Mouse (Mus musculus) forebrain, embryonic 11.5 days (tissue): ENCODE measurements at regions not wholly inside any gene's neighbourhood (a gene's known extent, or its start where the extent isn't known, plus 50 kb on each side); places are given as distances from the start of the nearest gene placed in this dataset.

Experiments
- ATAC-seq: fragments of 200-750 bp; cut with Nextera tagmentation; replicated peaks from 2 replicates; pipeline ENCODE4 v1.8.0; 2017; ENCODE audit warnings: moderate TSS enrichment; ENCODE audit not compliant: low FRiP score
- DNase-seq: peaks from one replicate; pipeline ENCODE4 v3.0.0-alpha.2; 2017; ENCODE audit warnings: low spot score
- H3K27ac ChIP-seq: fragments of 300-500 bp; sonication (generic); 2 replicates; pipeline ENCODE4 v1.5.1; 2014; ENCODE audit warnings: low read depth, low read length
- H3K27me3 ChIP-seq: fragments of 300-500 bp; sonication (generic); 2 replicates; pipeline ENCODE4 v1.6.1; 2014; ENCODE audit warnings: mild to moderate bottlenecking, low read length, mixed read lengths; ENCODE audit not compliant: control insufficient read depth, insufficient read depth
- H3K36me3 ChIP-seq: fragments of 300-500 bp; sonication (generic); 2 replicates; pipeline ENCODE4 v1.6.1; 2014; ENCODE audit warnings: mild to moderate bottlenecking, low read length, moderate library complexity, mixed read lengths; ENCODE audit not compliant: control insufficient read depth, insufficient read depth
- H3K4me1 ChIP-seq: fragments of 300-500 bp; sonication (generic); replicated peaks from 2 replicates; pipeline ENCODE4 v1.6.1; 2014; ENCODE audit warnings: low read length, mixed read lengths; ENCODE audit not compliant: control insufficient read depth, insufficient read depth
- H3K4me2 ChIP-seq: fragments of 300-500 bp; sonication (generic); 2 replicates; pipeline ENCODE4 v1.6.1; 2014; ENCODE audit warnings: low read depth, mild to moderate bottlenecking, low read length, moderate library complexity, mixed read lengths; ENCODE audit not compliant: severe bottlenecking
- H3K4me3 ChIP-seq: fragments of 300-500 bp; sonication (generic); 2 replicates; pipeline ENCODE4 v1.5.1; 2014; ENCODE audit warnings: low read depth, low read length
- H3K9ac ChIP-seq: fragments of 300-500 bp; sonication (generic); 2 replicates; pipeline ENCODE4 v1.6.1; 2014; ENCODE audit warnings: low read length
- H3K9me3 ChIP-seq: fragments of 300-500 bp; sonication (generic); 2 replicates; pipeline ENCODE4 v1.6.1; 2016; ENCODE audit warnings: low read length, mixed read lengths; ENCODE audit not compliant: control insufficient read depth
- WGBS: fragments of 180-500 bp; shearing (Covaris S2); extraction: QIAGEN DNeasy Blood & Tissue Kit; methylation state at CpG from one replicate; pipeline ENCODE4 v1.1.7; 2014; 5-methylcytosine and 5-hydroxymethylcytosine counted together

GRCm38 (mm10) chr3:115801581-115802200 is 85.9 kb upstream of the Dph5 start:
- WGBS: 77% methylated on average over 5 of the region's 5 CpGs
- Histone ChIP-seq H3K4me1 (no peaks in the 10 kb centered on the region), H3K27ac (no peak overlapping the region), H3K9me3 (no peaks in the 10 kb centered on the region), H3K9ac (no peak overlapping the region), H3K36me3 (no peaks in the 10 kb centered on the region), H3K4me2 (no peak overlapping the region), H3K27me3 (no peaks in the 10 kb centered on the region), H3K4me3 (no peak overlapping the region)
- DNase-seq (no peak), ATAC-seq (no peak)

- Histone ChIP-seq H3K9me3 (no peaks in the 10 kb centered on the region), H3K36me3 (no peaks in the 10 kb centered on the region), H3K4me3 (no peak overlapping the region), H3K9ac (no peak overlapping the region), H3K27ac (no peak overlapping the region), H3K27me3 (no peaks in the 10 kb centered on the region), H3K4me2 (no peak overlapping the region), H3K4me1 (no peaks in the 10 kb centered on the region)
- 87% methylated on average over 3 of the region's 3 CpGs for WGBS
- DNase-seq: no peak
- ATAC-seq: no peak
Measured at GRCm38 (mm10) chr3:115804616-115805015, 83.0 kb upstream of the Dph5 start.

- Histone ChIP-seq H3K9me3 (no peaks in the 10 kb centered on the region), H3K9ac (no peak overlapping the region), H3K4me1 (no peaks in the 10 kb centered on the region), H3K36me3 (no peaks in the 10 kb centered on the region), H3K27ac (no peak overlapping the region), H3K4me2 (no peak overlapping the region), H3K4me3 (no peak overlapping the region), H3K27me3 (no peaks in the 10 kb centered on the region)
- WGBS: 84% methylated on average over 3 of the region's 3 CpGs
- ATAC-seq (no peak), DNase-seq (no peak)
Measured at GRCm38 (mm10) chr3:115807032-115807431, 80.6 kb upstream of the Dph5 start.

- no peaks in the 10 kb centered on the region for H3K27me3 ChIP-seq
- no peak for DNase-seq
- H3K36me3 ChIP-seq: no peaks in the 10 kb centered on the region
- no peak overlapping the region for H3K4me3 ChIP-seq
- H3K27ac ChIP-seq: no peak overlapping the region
- no peak overlapping the region for H3K4me2 ChIP-seq
- WGBS: 76% methylated on average over 4 of the region's 4 CpGs
- 0 out of 2 replicates have a peak, but pooled peaks cover 1% of the 10 kb centered on the region for H3K4me1 ChIP-seq
- no peak overlapping the region for H3K9ac ChIP-seq
- ATAC-seq: no peak
- no peaks in the 10 kb centered on the region for H3K9me3 ChIP-seq
Measured at GRCm38 (mm10) chr3:115815168-115815567, 72.5 kb upstream of the Dph5 start.

GRCm38 (mm10) chr3:115815571-115816156 is 72.0 kb upstream of the Dph5 start:
- H3K27me3 ChIP-seq: no peaks in the 10 kb centered on the region
- 0 out of 2 replicates have a peak, but pooled peaks cover 1% of the 10 kb centered on the region for H3K4me1 ChIP-seq
- no peaks in the 10 kb centered on the region for H3K9me3 ChIP-seq
- H3K36me3 ChIP-seq: no peaks in the 10 kb centered on the region
- H3K27ac ChIP-seq: no peak overlapping the region
- H3K9ac ChIP-seq: no peak overlapping the region
- 80% methylated on average over 12 of the region's 12 CpGs for WGBS
- DNase-seq: no peak
- no peak for ATAC-seq
- H3K4me2 ChIP-seq: no peak overlapping the region
- no peak overlapping the region for H3K4me3 ChIP-seq

- Histone ChIP-seq H3K9ac (no peak overlapping the region), H3K4me2 (no peak overlapping the region), H3K36me3 (no peaks in the 10 kb centered on the region), H3K27me3 (no peaks in the 10 kb centered on the region), H3K9me3 (no peaks in the 10 kb centered on the region), H3K27ac (no peak overlapping the region), H3K4me3 (no peak overlapping the region), H3K4me1 (0 out of 2 replicates have a peak, but pooled peaks cover 1% of the 10 kb centered on the region)
- DNase-seq: no peak
- no peak for ATAC-seq
- 87% methylated on average over 6 of the region's 6 CpGs for WGBS
Measured at GRCm38 (mm10) chr3:115816328-115817160, 71.1 kb upstream of the Dph5 start.

- H3K27ac ChIP-seq: no peak overlapping the region
Measured at GRCm38 (mm10) chr3:115817771-115818170, 69.9 kb upstream of the Dph5 start.

GRCm38 (mm10) chr3:115818734-115819133 is 68.9 kb upstream of the Dph5 start:
- ATAC-seq (no peak), DNase-seq (no peak)
- Histone ChIP-seq H3K9me3 (no peaks in the 10 kb centered on the region), H3K4me3 (no peak overlapping the region), H3K36me3 (no peaks in the 10 kb centered on the region), H3K4me1 (0 out of 2 replicates have a peak, but pooled peaks cover 1% of the 10 kb centered on the region), H3K9ac (no peak overlapping the region), H3K27ac (no peak overlapping the region), H3K27me3 (no peaks in the 10 kb centered on the region), H3K4me2 (no peak overlapping the region)
- WGBS: 66% methylated on average over 7 of the region's 7 CpGs

More at GRCm38 (mm10) chr3:115817771-115818170, 69.9 kb upstream of the Dph5 start:
- ATAC-seq (no peak), DNase-seq (no peak)
- Histone ChIP-seq H3K9ac (no peak overlapping the region), H3K36me3 (no peaks in the 10 kb centered on the region), H3K4me1 (0 out of 2 replicates have a peak, but pooled peaks cover 1% of the 10 kb centered on the region), H3K27me3 (no peaks in the 10 kb centered on the region), H3K4me2 (no peak overlapping the region), H3K4me3 (no peak overlapping the region), H3K9me3 (no peaks in the 10 kb centered on the region)
- 92% methylated on average over 5 of the region's 5 CpGs for WGBS
